Mouse (Mus musculus): ENCODE data around the gene Coch.
"Not testable (repeated sequence)": the region's sequence is repeated elsewhere in the genome, so short reads cannot be mapped to it uniquely, and the experiment has no call there.

Gene Coch

GRCm38 (mm10) chr12:51593229-51594029 lies at the start of gene Coch:
Gene Coch (plus strand): TSS chr12:51593341.
- in situ Hi-C loops (cut with MboI, MseI), result no loop called here

- in situ Hi-C loops (cut with MboI, MseI), result no loop called here
These were observed 49.7 kb upstream of the Coch start for GRCm38 (mm10) chr12:51543402-51543960.

GRCm38 (mm10) chr12:51555041-51555440 lies 38.1 kb upstream of the Coch start:
- in situ Hi-C loops (cut with MboI, MseI), result no loop called here

- in situ Hi-C loops (cut with MboI, MseI), result no loop called here
These were observed 31.7 kb upstream of the Coch start for GRCm38 (mm10) chr12:51561416-51561815.

GRCm38 (mm10) chr12:51567225-51567624 lies 25.9 kb upstream of the Coch start:
- in situ Hi-C loops (cut with MboI, MseI), result no loop called here

- in situ Hi-C loops (cut with MboI, MseI), result no loop called here
These were observed 23.7 kb upstream of the Coch start for GRCm38 (mm10) chr12:51569472-51569871.

- in situ Hi-C loops (cut with MboI, MseI), result no loop called here
These were observed 23.2 kb upstream of the Coch start for GRCm38 (mm10) chr12:51569944-51570343.

GRCm38 (mm10) chr12:51572651-51573050 lies 20.5 kb upstream of the Coch start:
- in situ Hi-C loops (cut with MboI, MseI), result no loop called here

GRCm38 (mm10) chr12:51577816-51578215 lies 15.3 kb upstream of the Coch start:
- in situ Hi-C loops (cut with MboI, MseI), result not testable (repeated sequence)

- in situ Hi-C loops (cut with MboI, MseI), result no loop called here
These were observed 3.9 kb upstream of the Coch start for GRCm38 (mm10) chr12:51589263-51589662.

- in situ Hi-C loops (cut with MboI, MseI), result no loop called here
These were observed 1.2 kb upstream of the Coch start for GRCm38 (mm10) chr12:51591921-51592320.

- in situ Hi-C loops (cut with MboI, MseI), result no loop called here
These were observed 283 bp upstream of the Coch start for GRCm38 (mm10) chr12:51592888-51593228.

GRCm38 (mm10) chr12:51594030-51594470 lies 909 bp downstream of the Coch start:
- in situ Hi-C loops (cut with MboI, MseI), result no loop called here

- in situ Hi-C loops (cut with MboI, MseI), result no loop called here
These were observed 10.2 kb downstream of the Coch start for GRCm38 (mm10) chr12:51603306-51603705.

- in situ Hi-C loops (cut with MboI, MseI), result no loop called here
These were observed 13.0 kb downstream of the Coch start for GRCm38 (mm10) chr12:51606138-51606537.

- in situ Hi-C loops (cut with MboI, MseI), result loop anchor here (10.0 kb wide), 1 partner anchor 178 kb away; no protein-coding TSS in a partner anchor
These were observed 19.2 kb downstream of the Coch start for GRCm38 (mm10) chr12:51612361-51612760.

GRCm38 (mm10) chr12:51620572-51620971 lies 27.4 kb downstream of the Coch start:
- in situ Hi-C loops (cut with MboI, MseI), result no loop called here

- in situ Hi-C loops (cut with MboI, MseI), result no loop called here
These were observed 28.0 kb downstream of the Coch start for GRCm38 (mm10) chr12:51621161-51621560.

GRCm38 (mm10) chr12:51622670-51623365 lies 29.7 kb downstream of the Coch start:
- in situ Hi-C loops (cut with MboI, MseI), result no loop called here

GRCm38 (mm10) chr12:51623366-51623694 lies 30.2 kb downstream of the Coch start:
- in situ Hi-C loops (cut with MboI, MseI), result no loop called here

GRCm38 (mm10) chr12:51633481-51633880 lies 40.3 kb downstream of the Coch start:
- in situ Hi-C loops (cut with MboI, MseI), result no loop called here

- in situ Hi-C loops (cut with MboI, MseI), result no loop called here
These were observed 43.1 kb downstream of the Coch start for GRCm38 (mm10) chr12:51636260-51636659.

All from T-helper 1 cell (primary cell).